Mouse (Mus musculus) embryonic facial prominence, embryonic 10.5 days (tissue): ENCODE data around the gene Hist1h1b. TPM values are rescaled to one million over a fixed set of nuclear protein-coding genes. Genes with fewer than 3 reads are reported as not detected.
A peak's percentile ranks its signal among the peaks of the same experiment; 100 is the strongest.
"Not testable (repeated sequence)": the region's sequence is repeated elsewhere in the genome, so short reads cannot be mapped to it uniquely, and the experiment has no call there.

ENCODE experiments used
- DNase-seq: peaks from one replicate; pipeline ENCODE4 v3.0.0-alpha.2; 2017; ENCODE audit warnings: low spot score
- H3K27ac ChIP-seq: fragments of 300-500 bp; sonication (generic); replicated peaks from 2 replicates; pipeline ENCODE4 v1.5.1; 2016; ENCODE audit warnings: mild to moderate bottlenecking
- H3K27me3 ChIP-seq: fragments of 300-500 bp; sonication (generic); replicated peaks from 2 replicates; pipeline ENCODE4 v1.6.1; 2016; ENCODE audit warnings: low read depth, mild to moderate bottlenecking; ENCODE audit not compliant: poor library complexity, severe bottlenecking
- H3K36me3 ChIP-seq: fragments of 300-500 bp; sonication (generic); replicated peaks from 2 replicates; pipeline ENCODE4 v1.6.1; 2016; ENCODE audit warnings: mild to moderate bottlenecking, moderate library complexity
- H3K4me1 ChIP-seq: fragments of 300-500 bp; sonication (generic); 2 replicates; pipeline ENCODE4 v1.6.1; 2016
- H3K4me3 ChIP-seq: fragments of 300-500 bp; sonication (generic); 2 replicates; pipeline ENCODE4 v1.5.1; 2016; ENCODE audit warnings: mild to moderate bottlenecking, moderate library complexity
- H3K9me3 ChIP-seq: fragments of 300-500 bp; sonication (generic); 2 replicates; pipeline ENCODE4 v1.6.1; 2016; ENCODE audit warnings: mild to moderate bottlenecking
- WGBS: fragments of 180-500 bp; shearing (Covaris S2); methylation state at CpG from one replicate; pipeline ENCODE4 v1.1.7; 2016; 5-methylcytosine and 5-hydroxymethylcytosine counted together
- polyA plus RNA-seq: library from polyadenylated mRNA; unstranded; fragments of >200 nt; fragmentation: Nextera tagmentation; extraction: Ambion mirVana; gene quantifications from 2 replicates; pipeline ENCODE4 v1.2.1, GENCODE M21; 2016

Gene Hist1h1b
- polyA plus RNA-seq: 34.8 and 36.2 TPM in 2 replicates

DNA sequence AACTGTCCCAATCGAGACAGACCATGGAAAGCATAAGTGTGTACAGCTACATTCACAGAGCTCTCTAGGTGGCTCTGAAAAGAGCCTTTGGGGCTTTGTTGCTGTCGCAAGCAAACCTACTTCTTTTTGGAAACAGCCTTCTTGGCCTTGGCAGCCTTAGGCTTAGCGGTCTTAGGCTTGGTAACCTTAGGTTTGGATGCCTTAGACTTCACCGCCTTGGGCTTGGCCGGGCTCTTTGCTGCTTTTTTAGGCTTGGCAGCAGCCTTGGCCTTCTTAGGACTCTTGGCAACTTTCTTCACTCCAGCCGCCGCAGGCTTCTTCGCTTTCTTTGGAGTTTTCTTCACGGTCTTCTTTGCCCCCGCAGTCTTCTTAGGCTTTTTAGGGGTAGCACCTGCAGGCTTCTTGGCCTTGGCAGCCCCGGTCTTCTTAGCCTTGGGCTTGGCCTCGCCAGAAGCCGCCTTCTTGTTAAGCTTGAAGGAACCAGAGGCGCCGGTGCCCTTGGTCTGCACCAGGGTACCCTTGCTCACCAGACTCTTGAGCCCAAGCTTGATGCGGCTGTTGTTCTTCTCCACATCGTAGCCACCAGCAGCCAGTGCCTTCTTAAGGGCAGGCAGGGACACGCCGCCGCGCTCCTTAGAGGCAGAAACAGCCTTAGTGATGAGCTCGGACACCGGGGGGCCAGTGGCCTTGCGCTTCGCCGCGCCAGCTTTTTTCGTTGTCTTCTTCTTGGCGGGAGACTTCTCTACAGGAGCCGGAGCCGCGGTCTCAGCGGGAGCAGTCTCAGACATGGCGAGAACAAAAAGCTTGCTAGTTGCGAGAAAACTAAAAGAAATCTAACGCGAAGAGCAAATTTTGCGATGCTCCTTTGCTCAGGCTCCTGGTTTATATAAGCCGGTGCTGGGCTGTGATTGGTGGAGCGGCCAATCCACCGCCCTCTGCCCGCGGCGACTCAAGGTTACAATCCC lies at the start of gene Hist1h1b:
Gene Hist1h1b (minus strand): TSS at position 859 of the 965 bp plus-strand sequence.
- WGBS: under 1% methylated on average over 44 of the region's 44 CpGs
- no peaks in the 10 kb centered on the region for H3K27me3 ChIP-seq
- no peaks in the 10 kb centered on the region for H3K9me3 ChIP-seq
- peak within 1 kb of the TSS; percentile 97 for H3K27ac ChIP-seq
- no peaks in the 10 kb centered on the region for H3K36me3 ChIP-seq
- H3K4me1 ChIP-seq: peaks cover 29% of the 10 kb centered on the region
- peak within 1 kb of the TSS; percentile 80 for H3K4me3 ChIP-seq
- DNase-seq: peak; percentile 87

DNA sequence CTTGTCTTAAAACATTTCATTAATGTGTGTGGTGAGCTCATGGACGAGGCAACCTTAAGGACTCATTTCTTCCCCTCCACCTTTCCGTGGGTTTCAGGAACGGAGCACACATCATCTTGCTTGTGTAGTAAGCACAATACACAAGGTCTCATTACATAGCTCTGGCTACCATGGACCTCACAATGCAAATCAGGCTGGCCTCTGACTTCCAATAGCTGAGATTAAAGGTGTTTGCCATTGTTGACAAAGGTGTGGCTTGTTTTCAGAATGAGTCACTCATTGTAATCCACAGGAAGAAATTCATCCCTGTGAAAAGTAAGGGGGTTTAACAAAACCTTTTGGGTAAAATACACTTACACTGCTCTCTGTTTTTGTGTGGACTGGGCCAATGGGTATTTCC lies 48.1 kb upstream of the Hist1h1b start:
- 0 out of 2 replicates have a peak, but pooled peaks cover 5% of the 10 kb centered on the region for H3K4me1 ChIP-seq
- 84% methylated on average over 3 of the region's 3 CpGs for WGBS
- H3K4me3 ChIP-seq: no peak overlapping the region
- no peak overlapping the region; the same call in 1 of the 2 replicates for H3K27ac ChIP-seq
- no peaks in the 10 kb centered on the region for H3K9me3 ChIP-seq
- H3K27me3 ChIP-seq: no peaks in the 10 kb centered on the region
- no peaks in the 10 kb centered on the region; the same call in 1 of the 2 replicates for H3K36me3 ChIP-seq
- DNase-seq: no peak

DNA sequence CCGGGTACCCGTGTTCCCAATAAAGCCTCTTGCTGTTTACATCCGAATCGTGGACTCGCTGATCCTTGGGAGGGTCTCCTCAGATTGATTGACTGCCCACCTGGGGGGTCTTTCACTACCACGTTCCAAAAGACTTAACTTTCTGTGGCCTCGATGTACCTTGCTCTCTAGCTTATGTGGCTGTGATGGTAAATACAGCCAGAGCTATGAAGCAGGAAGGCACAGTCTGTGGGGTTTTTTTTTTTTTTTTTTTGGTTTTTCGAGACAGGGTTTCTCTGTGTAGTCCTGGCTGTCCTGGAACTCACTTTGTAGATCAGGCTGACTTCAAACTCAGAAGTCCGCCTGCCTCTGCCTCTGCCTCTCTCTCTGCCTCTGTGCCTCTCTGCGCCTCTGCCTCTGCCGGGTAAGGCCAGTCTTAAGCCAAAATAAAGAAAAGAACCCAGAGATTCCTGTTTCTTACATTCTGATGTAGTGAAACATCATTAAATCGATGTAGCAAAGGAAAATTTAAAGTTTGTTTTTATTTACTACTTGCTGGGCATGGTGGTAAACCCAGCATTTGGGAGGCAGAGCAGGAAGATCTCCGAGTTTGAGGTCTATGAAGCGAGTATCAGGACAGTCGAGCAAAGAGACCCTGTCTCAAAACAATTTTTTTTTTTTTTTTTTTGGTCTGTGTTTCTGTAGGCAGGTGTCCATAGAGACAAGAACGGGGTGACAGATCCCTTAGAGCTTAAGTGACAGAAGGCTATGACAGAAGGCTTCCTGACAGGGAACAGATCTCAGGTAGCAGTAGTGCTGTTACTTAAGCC lies 39.9 kb upstream of the Hist1h1b start:
- not testable (repeated sequence) for DNase-seq, H3K4me1 ChIP-seq
- 81% methylated on average over 8 of the region's 16 CpGs for WGBS

GRCm38 (mm10) chr13:21812092-21812491 lies 31.7 kb upstream of the Hist1h1b start:
- H3K4me3 ChIP-seq: peak overlapping the region; percentile 45

More for the DNA sequence above, 39.9 kb upstream of the Hist1h1b start:
- H3K36me3 ChIP-seq, H3K9me3 ChIP-seq, H3K4me3 ChIP-seq, H3K27me3 ChIP-seq, H3K27ac ChIP-seq: not testable (repeated sequence)

GRCm38 (mm10) chr13:21811539-21811938 lies 31.1 kb upstream of the Hist1h1b start, which contains the start of gene Hist1h4m:
TSS of gene Hist1h4m (plus strand) at chr13:21811746.
- H3K36me3 ChIP-seq: not testable (repeated sequence)
- WGBS: no CpG with 5 or more reads among the region's 24 CpGs
- H3K4me3 ChIP-seq: peak within 1 kb of the TSS; percentile 45

More at GRCm38 (mm10) chr13:21812092-21812491, 31.7 kb upstream of the Hist1h1b start:
- not testable (repeated sequence) for H3K4me1 ChIP-seq, H3K36me3 ChIP-seq, H3K27me3 ChIP-seq, DNase-seq, H3K9me3 ChIP-seq
- 1% methylated on average over 14 of the region's 14 CpGs for WGBS
- peak overlapping the region; percentile 69 for H3K27ac ChIP-seq

GRCm38 (mm10) chr13:21811074-21811473 lies 30.6 kb upstream of the Hist1h1b start:
- H3K27me3 ChIP-seq, H3K36me3 ChIP-seq, H3K4me1 ChIP-seq, H3K4me3 ChIP-seq, H3K27ac ChIP-seq, DNase-seq, H3K9me3 ChIP-seq: not testable (repeated sequence)
- no CpG with 5 or more reads among the region's 8 CpGs for WGBS

More at GRCm38 (mm10) chr13:21811539-21811938, 31.1 kb upstream of the Hist1h1b start, which contains the start of gene Hist1h4m:
- not testable (repeated sequence) for H3K27me3 ChIP-seq, DNase-seq, H3K4me1 ChIP-seq, H3K9me3 ChIP-seq
- peak within 1 kb of the TSS; percentile 69 for H3K27ac ChIP-seq

DNA sequence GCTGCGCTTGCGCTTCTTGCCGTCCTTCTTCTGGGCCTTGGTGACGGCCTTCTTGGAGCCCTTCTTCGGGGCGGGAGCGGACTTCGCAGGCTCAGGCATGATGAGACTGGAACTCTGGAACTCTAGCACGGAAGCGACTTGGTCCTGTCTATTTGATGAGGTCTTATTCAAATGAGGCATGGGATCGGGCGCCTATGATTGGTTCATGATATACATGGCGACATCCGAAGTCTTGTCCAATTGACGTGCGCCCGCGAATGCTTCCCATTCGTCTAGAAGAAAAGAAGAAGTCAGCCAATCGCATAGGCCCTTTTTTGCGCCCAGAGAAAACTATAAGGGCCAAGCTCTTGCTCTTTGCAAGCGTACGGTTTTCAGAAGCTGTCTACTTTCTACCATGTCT lies 29.6 kb upstream of the Hist1h1b start, which contains the start of the genes Hist1h2bq and Hist1h2ao:
Gene Hist1h2bq (minus strand): TSS at position 125 of the 400 bp plus-strand sequence.
Gene Hist1h2ao (plus strand): TSS at position 393 of the 400 bp plus-strand sequence.
- H3K9me3 ChIP-seq, H3K4me1 ChIP-seq, H3K27me3 ChIP-seq, H3K27ac ChIP-seq, H3K36me3 ChIP-seq, H3K4me3 ChIP-seq, DNase-seq: not testable (repeated sequence)
- no CpG with 5 or more reads among the region's 23 CpGs for WGBS

DNA sequence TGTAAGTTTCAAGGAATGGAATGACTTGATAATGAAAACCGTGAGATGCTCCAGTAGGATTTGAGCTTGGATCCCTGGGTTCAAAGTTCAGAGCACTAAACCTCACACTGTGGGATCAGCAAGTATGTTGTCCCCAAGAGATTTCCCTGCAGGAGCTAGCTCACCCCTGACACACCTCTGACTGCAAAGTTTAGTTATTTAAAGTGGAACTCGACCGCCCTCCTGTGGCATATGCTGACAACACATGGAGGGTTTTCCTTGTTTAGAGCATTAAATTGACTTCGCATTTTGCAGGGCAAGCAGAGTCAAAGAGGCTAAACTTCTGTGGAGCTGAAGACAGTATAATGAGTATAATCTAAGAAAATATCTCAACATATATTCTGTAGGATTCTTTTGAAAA lies 22.6 kb upstream of the Hist1h1b start:
- not testable (repeated sequence) for H3K27ac ChIP-seq, DNase-seq, H3K4me1 ChIP-seq, H3K9me3 ChIP-seq, H3K4me3 ChIP-seq, H3K27me3 ChIP-seq, H3K36me3 ChIP-seq
- WGBS: no CpG with 5 or more reads among the region's 4 CpGs

DNA sequence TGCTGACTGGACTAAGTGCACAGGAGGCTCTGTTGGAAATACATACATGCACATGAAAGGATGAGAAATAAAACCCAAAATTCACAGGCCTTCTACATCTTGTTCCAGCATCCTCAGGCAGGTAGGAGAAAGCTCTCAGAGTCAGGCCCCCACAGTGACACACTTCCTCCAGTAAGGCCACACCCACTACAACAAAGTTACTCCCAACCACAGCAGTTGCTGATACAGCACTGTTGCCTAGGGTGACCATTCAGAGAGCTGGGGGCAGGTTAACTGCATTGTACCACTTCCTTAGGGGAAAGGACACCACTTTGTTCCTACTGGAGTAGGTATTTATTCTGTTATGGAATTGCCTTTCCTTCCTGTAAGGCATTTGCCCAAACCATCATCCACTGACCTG lies 16.7 kb upstream of the Hist1h1b start:
- not testable (repeated sequence) for H3K4me1 ChIP-seq, DNase-seq, H3K27me3 ChIP-seq, H3K36me3 ChIP-seq, H3K27ac ChIP-seq, H3K9me3 ChIP-seq, H3K4me3 ChIP-seq

DNA sequence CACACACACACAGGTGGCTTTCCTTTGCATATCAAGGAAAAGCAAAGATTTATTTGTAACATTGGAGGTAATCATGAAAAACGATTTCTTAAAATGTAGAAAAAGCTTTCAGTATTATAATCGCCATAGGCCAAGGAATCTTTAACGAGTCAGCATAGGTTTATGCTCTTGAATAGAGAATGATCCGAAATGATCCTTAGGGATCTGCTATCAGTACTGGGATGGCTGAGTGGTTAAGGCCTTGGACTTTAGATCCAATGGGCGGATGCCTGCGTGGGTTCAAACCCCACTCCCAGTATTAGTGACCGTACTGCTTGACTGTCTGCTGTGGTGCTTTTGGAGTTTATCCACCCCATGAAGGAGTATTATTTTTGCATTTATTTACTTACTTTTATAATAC lies 15.2 kb upstream of the Hist1h1b start:
- Histone ChIP-seq H3K4me1 (peaks cover 5% of the 10 kb centered on the region), H3K27me3 (no peaks in the 10 kb centered on the region), H3K4me3 (no peak overlapping the region), H3K36me3 (no peaks in the 10 kb centered on the region), H3K27ac (no peak overlapping the region), H3K9me3 (no peaks in the 10 kb centered on the region)
- 90% methylated on average over 7 of the region's 7 CpGs for WGBS
- no peak for DNase-seq

- 8% methylated on average over 18 of the region's 18 CpGs for WGBS
- H3K4me1 ChIP-seq: peaks cover 27% of the 10 kb centered on the region
- H3K27ac ChIP-seq: peak overlapping the region; percentile 77
- no peaks in the 10 kb centered on the region for H3K9me3 ChIP-seq
- DNase-seq: peak; percentile 40
- peak overlapping the region; percentile 43 for H3K4me3 ChIP-seq
- H3K27me3 ChIP-seq: no peaks in the 10 kb centered on the region
- no peaks in the 10 kb centered on the region for H3K36me3 ChIP-seq
Observed at GRCm38 (mm10) chr13:21790601-21791283, 10.3 kb upstream of the Hist1h1b start.

- no peaks in the 10 kb centered on the region for H3K36me3 ChIP-seq
- DNase-seq: no peak
- H3K4me3 ChIP-seq: no peak overlapping the region
- peak overlapping the region; percentile 89 for H3K27ac ChIP-seq
- peaks cover 31% of the 10 kb centered on the region for H3K4me1 ChIP-seq
- H3K27me3 ChIP-seq: no peaks in the 10 kb centered on the region
- 55% methylated on average over 6 of the region's 6 CpGs for WGBS
- no peaks in the 10 kb centered on the region for H3K9me3 ChIP-seq
Observed at GRCm38 (mm10) chr13:21789925-21790324, 9.5 kb upstream of the Hist1h1b start.
